Mouse (Mus musculus) C2C12 (cell line): ENCODE measurements around the gene Gm20388.

Experiments used
- CTCF ChIP-seq: IDR thresholded peaks from one replicate; pipeline ENCODE4 v1.5.1; 2011; ENCODE audit not compliant: control insufficient read depth, insufficient read depth, insufficient read length
- MAX ChIP-seq: IDR thresholded peaks from one replicate; pipeline ENCODE4 v1.6.1; 2011; ENCODE audit warnings: mild to moderate bottlenecking, control low read depth

GRCm38 (mm10) chr8:124391191-124391590 lies 4480.6 kb downstream of the Gm20388 start:
- TF ChIP-seq MAX = no peak
- no peak for TF ChIP-seq CTCF
